Mouse (Mus musculus) liver, embryonic 14.5 days (tissue): ENCODE data around the gene Apbb2.

ENCODE experiments used
- CTCF ChIP-seq: IDR thresholded peaks from 2 replicates; pipeline ENCODE4 v1.5.1; 2016; ENCODE audit warnings: antibody characterized with exemption, low read depth, control low read depth
- EP300 ChIP-seq: IDR thresholded peaks from 2 replicates; pipeline ENCODE4 v1.6.1; 2016; ENCODE audit warnings: antibody characterized with exemption, low read depth

DNA sequence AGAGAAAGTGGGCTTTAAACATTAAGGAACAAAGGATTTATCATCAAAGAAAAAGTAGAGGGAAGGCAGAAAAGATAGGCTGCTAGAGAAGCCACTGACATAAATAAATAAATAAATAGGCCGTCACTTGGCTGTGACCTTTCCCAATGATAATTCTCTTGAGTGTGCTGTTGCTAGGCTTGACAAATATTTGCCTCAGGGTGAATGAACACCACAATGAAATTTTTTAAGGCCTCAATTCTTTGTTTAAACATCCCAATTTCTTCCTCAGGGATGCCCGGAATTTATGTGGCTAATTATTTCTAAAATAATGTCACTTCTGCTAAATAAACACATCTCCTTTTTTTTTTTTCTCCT, 219.3 kb downstream of the Apbb2 start:
- no peak for TF ChIP-seq CTCF
- no peak for TF ChIP-seq EP300
